ENCODE assay signal across 8 mouse cellular contexts in genomic region chr1:171282086-171282805, GRCm38 (mm10). TPM values are rescaled to one million over a fixed set of nuclear protein-coding genes. Genes with fewer than 3 reads are reported as not detected.
DNase-seq lines count a peak whose midpoint lies in the region; ATAC-seq lines count a peak whose summit lies in the region.

No protein-coding gene starts in this region.

- ATAC-seq in forebrain, embryonic 16.5 days, result no peak
- ATAC-seq in heart, embryonic 14.5 days (ENCODE audit: insufficient number of reproducible peaks, insufficient read depth, low FRiP score, low read depth), result no peak
- ATAC-seq in megakaryocyte progenitor cell, adult 5-6 weeks (replicated peaks; ENCODE audit: poor library complexity), result no peak

- H3K27ac ChIP-seq in forebrain, embryonic 10.5 days, result 0 out of 2 replicates have a peak overlapping the region, but pooled peaks have one; percentile 85
- H3K27ac ChIP-seq in forebrain, embryonic 16.5 days (ENCODE audit: low read length), result no peak overlapping the region
- no peak overlapping the region for H3K27ac ChIP-seq in heart, embryonic 14.5 days (replicated peaks in 1 of 2; ENCODE audit: control insufficient read depth in 1 of 2, insufficient read depth in 1 of 2, low read depth in 2 of 2, low read length in 2 of 2)
- peak overlapping the region; percentile 52; the same call in 1 of the 2 replicates for H3K27ac ChIP-seq in macrophage

- peaks cover 52% of the 10 kb centered on the region for H3K4me1 ChIP-seq in forebrain, embryonic 10.5 days
- H3K4me1 ChIP-seq in forebrain, embryonic 16.5 days (replicated peaks; ENCODE audit: control insufficient read depth, insufficient read depth, low read length), result peaks cover 37% of the 10 kb centered on the region
- H3K4me1 ChIP-seq in heart, embryonic 14.5 days (ENCODE audit: control insufficient read depth in 2 of 2, insufficient read depth in 2 of 2, low read length in 2 of 2), result peaks cover 8 to 25% of the 10 kb centered on the region in 2 experiments

- no peaks in the 10 kb centered on the region for H3K27me3 ChIP-seq in forebrain, embryonic 10.5 days (ENCODE audit: poor library complexity, severe bottlenecking)
- no peaks in the 10 kb centered on the region for H3K27me3 ChIP-seq in forebrain, embryonic 16.5 days (replicated peaks; ENCODE audit: control insufficient read depth, insufficient read depth, low read length)
- no peaks in the 10 kb centered on the region for H3K27me3 ChIP-seq in heart, embryonic 14.5 days (ENCODE audit: control insufficient read depth, insufficient read depth, low read length)

- no peak overlapping the region for H3K4me2 ChIP-seq in forebrain, embryonic 16.5 days (ENCODE audit: low read length)
- H3K4me2 ChIP-seq in heart, embryonic 14.5 days (ENCODE audit: low read length), result peak overlapping the region; percentile 92

- no peak for DNase-seq in forebrain, embryonic 10.5 days (ENCODE audit: extremely low spot score, low spot score)
- peak; percentile 25 for DNase-seq in layer of hippocampus, adult 9-11 months
- no peak for DNase-seq in layer of hippocampus, postnatal 25 days (ENCODE audit: extremely low spot score in 1 of 2, low spot score in 1 of 2)
- DNase-seq in ovary, postnatal 10 days (ENCODE audit: low spot score), result no peak

- no peak overlapping the region for H3K9ac ChIP-seq in forebrain, embryonic 16.5 days (replicated peaks; ENCODE audit: low read depth, low read length)
- peak overlapping the region; percentile 78 for H3K9ac ChIP-seq in heart, embryonic 14.5 days (ENCODE audit: low read length)

- peaks cover 26% of the 10 kb centered on the region; the same call in 1 of the 2 replicates for H3K79me2 ChIP-seq in macrophage (ENCODE audit: inconsistent target)

- 84% methylated on average over 18 of the region's 18 CpGs for WGBS in forebrain, embryonic 10.5 days
- 78% methylated on average over 18 of the region's 18 CpGs for WGBS in forebrain, embryonic 16.5 days
- WGBS in heart, embryonic 14.5 days, result 72% methylated on average over 18 of the region's 18 CpGs
- 80% methylated on average over 18 of the region's 18 CpGs for WGBS in macrophage (ENCODE audit: missing documents)

- H3K9me3 ChIP-seq in forebrain, embryonic 10.5 days, result no peaks in the 10 kb centered on the region
- no peaks in the 10 kb centered on the region for H3K9me3 ChIP-seq in forebrain, embryonic 16.5 days (ENCODE audit: control insufficient read depth, low read length)
- H3K9me3 ChIP-seq in heart, embryonic 14.5 days (ENCODE audit: control insufficient read depth, low read length), result no peaks in the 10 kb centered on the region

- H3K36me3 ChIP-seq in forebrain, embryonic 10.5 days (replicated peaks), result peaks cover 72% of the 10 kb centered on the region
- peaks cover 11% of the 10 kb centered on the region; the same call in 1 of the 2 replicates for H3K36me3 ChIP-seq in forebrain, embryonic 16.5 days (ENCODE audit: control insufficient read depth, insufficient read depth)
- peaks cover 65% of the 10 kb centered on the region for H3K36me3 ChIP-seq in heart, embryonic 14.5 days (ENCODE audit: control insufficient read depth, insufficient read depth, low read length)
- peaks cover 13% of the 10 kb centered on the region; the same call in 1 of the 2 replicates for H3K36me3 ChIP-seq in macrophage (ENCODE audit: inconsistent target)

- peak overlapping the region; percentile 67 for H3K4me3 ChIP-seq in forebrain, embryonic 10.5 days
- no peak overlapping the region for H3K4me3 ChIP-seq in forebrain, embryonic 16.5 days (replicated peaks; ENCODE audit: low read length)
- peak overlapping the region in 1 of 2 experiments; percentile 76; a peak in 1 of 4 replicates for H3K4me3 ChIP-seq in heart, embryonic 14.5 days (ENCODE audit: control insufficient read depth in 1 of 2, insufficient read depth in 1 of 2, low read depth in 1 of 2, low read length in 2 of 2)
- no peak overlapping the region for H3K4me3 ChIP-seq in macrophage (ENCODE audit: inconsistent target)

RNA-seq across cellular contexts. Expression of gene Ppox, which starts 1.3 kb away (rescaled TPM):
- polyA plus RNA-seq in forebrain, embryonic 10.5 days (2016; fragmentation: Nextera tagmentation; extraction: Ambion mirVana), result 51.5 and 58.0 TPM in 2 replicates
- 47.6 and 49.2 TPM in 2 replicates for polyA plus RNA-seq in forebrain, embryonic 16.5 days (2015; fragmentation: Nextera tagmentation; extraction: Ambion mirVana)
- 10 to 100 TPM; 21.9 to 33.4 TPM for total RNA-seq in layer of hippocampus, postnatal 25 days (2021)
- 42.9 and 44.8 TPM in 2 replicates for polyA plus RNA-seq in heart, embryonic 14.5 days (2014; fragmentation: Nextera tagmentation; extraction: Ambion mirVana)
- total RNA-seq in macrophage (2018; cell fraction: chromatin; rRNA removed), result 100 to 1,000 TPM in 17 of 26 experiments, 10 to 100 TPM in 9; 57.3 to 161 (median 104) TPM
- total RNA-seq in macrophage (2018; cell fraction: cytosol; rRNA removed), result 10 to 100 TPM in 12 of 26 experiments, 1 to 10 TPM in 14; 6.6 to 17.2 (median 9.9) TPM
- 100 to 1,000 TPM in 8 of 26 experiments, 10 to 100 TPM in 18; 37.4 to 153 (median 74.8) TPM for total RNA-seq in macrophage (2018; cell fraction: nucleus; rRNA removed)
- polyA plus RNA-seq in macrophage (2018), result 8.6 to 27.3 TPM (median 12.1 TPM) in 3 replicates
- 18.0 and 20.2 TPM in 2 replicates for total RNA-seq in megakaryocyte progenitor cell, adult 5-6 weeks (2015)
- total RNA-seq in megakaryocyte progenitor cell, adult 5-6 weeks (2017), result 10.3 and 15.0 TPM in 2 replicates

RNA-seq across cellular contexts. Expression of gene Usp21, which starts 5.5 kb away (rescaled TPM):
- 94.1 and 95.9 TPM in 2 replicates for polyA plus RNA-seq in forebrain, embryonic 10.5 days (2016; fragmentation: Nextera tagmentation; extraction: Ambion mirVana)
- polyA plus RNA-seq in forebrain, embryonic 16.5 days (2015; fragmentation: Nextera tagmentation; extraction: Ambion mirVana), result 126 and 130 TPM in 2 replicates
- 10 to 100 TPM; 58.1 to 64.8 TPM for total RNA-seq in layer of hippocampus, postnatal 25 days (2021)
- 43.2 and 45.5 TPM in 2 replicates for polyA plus RNA-seq in heart, embryonic 14.5 days (2014; fragmentation: Nextera tagmentation; extraction: Ambion mirVana)
- total RNA-seq in macrophage (2018; cell fraction: chromatin; rRNA removed), result 100 to 1,000 TPM in 11 of 26 experiments, 10 to 100 TPM in 15; 16.1 to 152 (median 79.6) TPM
- total RNA-seq in macrophage (2018; cell fraction: cytosol; rRNA removed), result 10 to 100 TPM in 25 of 26 experiments, 1 to 10 TPM in 1; 9.9 to 31.8 (median 21.5) TPM
- total RNA-seq in macrophage (2018; cell fraction: nucleus; rRNA removed), result 100 to 1,000 TPM in 2 of 26 experiments, 10 to 100 TPM in 24; 15.2 to 101 (median 51.3) TPM
- 17.1 to 34.6 TPM (median 21.1 TPM) in 3 replicates for polyA plus RNA-seq in macrophage (2018)
- total RNA-seq in megakaryocyte progenitor cell, adult 5-6 weeks (2015), result 36.0 and 38.2 TPM in 2 replicates
- total RNA-seq in megakaryocyte progenitor cell, adult 5-6 weeks (2017), result 18.7 and 24.5 TPM in 2 replicates

RNA-seq across cellular contexts. Expression of gene B4galt3, which starts 12.1 kb away (rescaled TPM):
- 60.5 and 65.2 TPM in 2 replicates for polyA plus RNA-seq in forebrain, embryonic 10.5 days (2016; fragmentation: Nextera tagmentation; extraction: Ambion mirVana)
- 111 and 114 TPM in 2 replicates for polyA plus RNA-seq in forebrain, embryonic 16.5 days (2015; fragmentation: Nextera tagmentation; extraction: Ambion mirVana)
- total RNA-seq in layer of hippocampus, postnatal 25 days (2021), result 10 to 100 TPM; 63.9 to 66.7 TPM
- polyA plus RNA-seq in heart, embryonic 14.5 days (2014; fragmentation: Nextera tagmentation; extraction: Ambion mirVana), result 52.8 and 55.6 TPM in 2 replicates
- 100 to 1,000 TPM in 1 of 26 experiments, 10 to 100 TPM in 22, 1 to 10 TPM in 3; 4.6 to 147 (median 33.7) TPM for total RNA-seq in macrophage (2018; cell fraction: chromatin; rRNA removed)
- total RNA-seq in macrophage (2018; cell fraction: cytosol; rRNA removed), result 10 to 100 TPM in 24 of 26 experiments, 1 to 10 TPM in 2; 7.9 to 17.8 (median 13.5) TPM
- total RNA-seq in macrophage (2018; cell fraction: nucleus; rRNA removed), result 100 to 1,000 TPM in 2 of 26 experiments, 10 to 100 TPM in 24; 15.1 to 160 (median 31.6) TPM
- 10.2 to 16.8 TPM (median 14.2 TPM) in 3 replicates for polyA plus RNA-seq in macrophage (2018)
- 14.7 and 16.1 TPM in 2 replicates for total RNA-seq in megakaryocyte progenitor cell, adult 5-6 weeks (2015)
- 18.0 and 22.6 TPM in 2 replicates for total RNA-seq in megakaryocyte progenitor cell, adult 5-6 weeks (2017)

RNA-seq across cellular contexts. Expression of gene Ufc1, which starts 12.6 kb away (rescaled TPM):
- 94.3 and 98.6 TPM in 2 replicates for polyA plus RNA-seq in forebrain, embryonic 10.5 days (2016; fragmentation: Nextera tagmentation; extraction: Ambion mirVana)
- polyA plus RNA-seq in forebrain, embryonic 16.5 days (2015; fragmentation: Nextera tagmentation; extraction: Ambion mirVana), result 93.5 and 102 TPM in 2 replicates
- 100 to 1,000 TPM; 105 to 116 TPM for total RNA-seq in layer of hippocampus, postnatal 25 days (2021)
- 96.0 and 111 TPM in 2 replicates for polyA plus RNA-seq in heart, embryonic 14.5 days (2014; fragmentation: Nextera tagmentation; extraction: Ambion mirVana)
- total RNA-seq in macrophage (2018; cell fraction: chromatin; rRNA removed), result 10 to 100 TPM in 20 of 26 experiments, 1 to 10 TPM in 6; 7.5 to 39.2 (median 18.0) TPM
- total RNA-seq in macrophage (2018; cell fraction: cytosol; rRNA removed), result 100 to 1,000 TPM in 23 of 26 experiments, 10 to 100 TPM in 3; 95.8 to 148 (median 116) TPM
- total RNA-seq in macrophage (2018; cell fraction: nucleus; rRNA removed), result 10 to 100 TPM; 16.2 to 52.3 (median 29.4) TPM
- polyA plus RNA-seq in macrophage (2018), result 67.0 to 116 TPM (median 112 TPM) in 3 replicates
- 127 and 149 TPM in 2 replicates for total RNA-seq in megakaryocyte progenitor cell, adult 5-6 weeks (2015)
- total RNA-seq in megakaryocyte progenitor cell, adult 5-6 weeks (2017), result 93.2 and 115 TPM in 2 replicates

RNA-seq across cellular contexts. Expression of gene Ndufs2, which starts 31.1 kb away (rescaled TPM):
- 270 and 274 TPM in 2 replicates for polyA plus RNA-seq in forebrain, embryonic 10.5 days (2016; fragmentation: Nextera tagmentation; extraction: Ambion mirVana)
- 212 and 232 TPM in 2 replicates for polyA plus RNA-seq in forebrain, embryonic 16.5 days (2015; fragmentation: Nextera tagmentation; extraction: Ambion mirVana)
- 100 to 1,000 TPM; 280 to 296 TPM for total RNA-seq in layer of hippocampus, postnatal 25 days (2021)
- 541 and 561 TPM in 2 replicates for polyA plus RNA-seq in heart, embryonic 14.5 days (2014; fragmentation: Nextera tagmentation; extraction: Ambion mirVana)
- total RNA-seq in macrophage (2018; cell fraction: chromatin; rRNA removed), result 100 to 1,000 TPM in 5 of 26 experiments, 10 to 100 TPM in 21; 23.3 to 134 (median 69.0) TPM
- 100 to 1,000 TPM in 24 of 26 experiments, 10 to 100 TPM in 2; 92.6 to 136 (median 113) TPM for total RNA-seq in macrophage (2018; cell fraction: cytosol; rRNA removed)
- 100 to 1,000 TPM in 5 of 26 experiments, 10 to 100 TPM in 21; 40.2 to 135 (median 71.8) TPM for total RNA-seq in macrophage (2018; cell fraction: nucleus; rRNA removed)
- polyA plus RNA-seq in macrophage (2018), result 84.3 to 125 TPM (median 122 TPM) in 3 replicates
- 255 and 280 TPM in 2 replicates for total RNA-seq in megakaryocyte progenitor cell, adult 5-6 weeks (2015)
- total RNA-seq in megakaryocyte progenitor cell, adult 5-6 weeks (2017), result 323 and 395 TPM in 2 replicates

Comparison
In these comparisons a context has a peak if more than half of its experiments do, and no peak if none do; other contexts are left out.
1. H3K27ac ChIP-seq: peak in forebrain, embryonic 10.5 days (single experiment) and macrophage (single experiment); none in forebrain, embryonic 16.5 days (single experiment) and heart, embryonic 14.5 days (0 of 2).